Mouse (Mus musculus): ENCODE measurements around the gene Fam20b. TPM values are rescaled to one million over a fixed set of nuclear protein-coding genes. Genes with fewer than 3 reads are reported as not detected.

Fam20b gene
- polyA plus RNA-seq, 1 experiment = 43.6 TPM

DNA sequence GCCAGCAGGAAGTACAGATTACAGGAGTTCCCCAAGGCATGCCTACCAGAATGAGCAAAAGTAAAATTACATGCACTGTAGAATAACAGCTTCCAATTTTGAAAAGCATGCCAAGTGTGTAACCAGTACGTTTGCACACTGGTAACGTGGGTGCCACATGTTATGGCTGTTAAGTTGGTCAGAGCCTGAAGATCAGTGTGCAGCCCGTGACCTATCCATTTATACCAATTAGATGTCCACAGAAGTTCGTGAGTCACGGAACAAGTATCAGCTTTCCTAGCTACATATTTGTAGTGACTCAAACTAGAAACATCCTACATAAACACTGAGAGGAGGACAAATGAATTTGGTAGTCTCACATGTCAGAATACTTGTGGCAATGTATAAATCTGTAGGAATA lies 79.4 kb downstream of the Fam20b start:
- no peaks in the 10 kb centered on the region for H3K27me3 ChIP-seq (replicated peaks; ENCODE audit: control insufficient read depth, insufficient read depth, low read length)
- no peaks in the 10 kb centered on the region; the same call in none of the 2 replicates for H3K36me3 ChIP-seq (ENCODE audit: control insufficient read depth, insufficient read depth, low read length)
- H3K4me3 ChIP-seq (ENCODE audit: insufficient read depth, low read depth, low read length) = no peak overlapping the region
- no peaks in the 10 kb centered on the region for H3K4me1 ChIP-seq (ENCODE audit: control insufficient read depth, insufficient read depth, low read length)
- no peak overlapping the region for H3K27ac ChIP-seq (ENCODE audit: insufficient read depth, low read depth, low read length)
- WGBS = 89% methylated on average over 5 of the region's 5 CpGs
- no peak for TF ChIP-seq POLR2A (IDR thresholded peaks at IDR 0.05; ENCODE audit: low read depth, low read length)
- no peak for TF ChIP-seq CTCF (conservative IDR thresholded peaks at IDR 0.05; ENCODE audit: insufficient read depth, insufficient read length, low read depth, low read length)
- no peak for DNase-seq

DNA sequence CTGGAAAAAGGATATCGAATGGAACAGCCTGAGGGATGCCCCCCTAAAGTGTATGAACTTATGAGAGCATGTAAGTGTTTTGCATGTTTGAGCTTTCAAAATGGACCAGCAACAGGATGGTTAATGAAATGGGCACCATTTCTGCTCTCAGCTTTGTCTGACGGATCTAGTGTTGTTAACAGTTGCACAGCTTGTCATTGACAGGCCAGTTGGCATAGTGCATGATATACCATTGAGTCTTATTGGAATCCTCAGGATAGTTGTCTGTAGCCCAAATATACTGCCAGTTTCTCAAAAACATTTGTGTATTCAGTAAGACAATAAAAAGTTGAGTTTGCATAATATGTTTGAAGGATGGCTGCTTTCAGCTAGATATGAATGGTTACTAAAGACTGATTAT lies 83.7 kb downstream of the Fam20b start:
- TF ChIP-seq POLR2A (IDR thresholded peaks at IDR 0.05; ENCODE audit: low read depth, low read length) (no peak), CTCF (conservative IDR thresholded peaks at IDR 0.05; ENCODE audit: insufficient read depth, insufficient read length, low read depth, low read length) (no peak)
- 91% methylated on average over 2 of the region's 2 CpGs for WGBS
- H3K4me3 ChIP-seq (ENCODE audit: insufficient read depth, low read depth, low read length) = no peak overlapping the region
- H3K27ac ChIP-seq (ENCODE audit: insufficient read depth, low read depth, low read length) = no peak overlapping the region
- no peaks in the 10 kb centered on the region for H3K27me3 ChIP-seq (replicated peaks; ENCODE audit: control insufficient read depth, insufficient read depth, low read length)
- DNase-seq = no peak
- no peaks in the 10 kb centered on the region; the same call in 1 of the 2 replicates for H3K36me3 ChIP-seq (ENCODE audit: control insufficient read depth, insufficient read depth, low read length)
- H3K4me1 ChIP-seq (ENCODE audit: control insufficient read depth, insufficient read depth, low read length) = no peaks in the 10 kb centered on the region

DNA sequence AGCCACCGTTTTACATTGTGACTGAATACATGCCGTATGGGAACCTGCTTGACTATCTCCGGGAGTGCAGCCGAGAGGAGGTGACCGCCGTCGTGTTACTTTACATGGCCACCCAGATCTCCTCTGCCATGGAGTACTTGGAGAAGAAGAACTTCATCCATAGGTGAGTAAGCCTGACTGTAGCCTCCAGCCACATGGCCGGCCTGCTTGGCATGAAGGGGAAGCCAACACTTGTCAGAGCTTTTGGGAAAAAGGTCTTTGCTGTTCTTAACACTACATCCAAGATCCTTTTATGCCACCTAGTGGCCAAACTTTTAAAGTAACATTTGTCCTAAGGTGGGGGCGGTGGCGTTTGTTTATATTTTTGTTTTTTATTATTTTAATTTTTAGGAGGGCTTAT lies 85.8 kb downstream of the Fam20b start:
- DNase-seq = peak; percentile 60
- Histone ChIP-seq H3K4me3 (ENCODE audit: insufficient read depth, low read depth, low read length) (no peak overlapping the region), H3K36me3 (ENCODE audit: control insufficient read depth, insufficient read depth, low read length) (no peaks in the 10 kb centered on the region; the same call in 1 of the 2 replicates), H3K27me3 (replicated peaks; ENCODE audit: control insufficient read depth, insufficient read depth, low read length) (no peaks in the 10 kb centered on the region), H3K4me1 (ENCODE audit: control insufficient read depth, insufficient read depth, low read length) (no peaks in the 10 kb centered on the region), H3K27ac (ENCODE audit: insufficient read depth, low read depth, low read length) (no peak overlapping the region)
- peak; percentile 24; the same call in 1 of the 2 replicates for TF ChIP-seq CTCF (conservative IDR thresholded peaks at IDR 0.05; ENCODE audit: insufficient read depth, insufficient read length, low read depth, low read length)
- no peak for TF ChIP-seq POLR2A (IDR thresholded peaks at IDR 0.05; ENCODE audit: low read depth, low read length)
- 73% methylated on average over 10 of the region's 10 CpGs for WGBS

DNA sequence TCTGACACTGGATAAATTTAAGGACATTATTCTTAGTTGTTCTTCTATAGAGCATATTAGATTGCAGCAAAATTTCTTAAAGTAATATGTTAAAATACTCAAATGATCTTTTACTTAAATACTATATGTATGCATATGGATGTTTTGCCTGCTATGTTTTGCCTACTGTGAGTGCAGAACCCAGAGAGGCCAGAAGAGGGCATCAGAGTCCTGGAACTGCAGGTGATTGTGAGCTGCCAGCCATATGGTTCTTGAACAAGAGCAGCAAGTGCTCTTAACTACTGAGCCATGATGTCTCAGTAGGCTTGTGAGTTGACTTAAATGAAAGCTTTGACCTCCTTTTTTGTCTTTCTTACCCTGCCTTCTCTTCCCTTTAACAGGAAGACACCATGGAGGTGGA lies 87.9 kb downstream of the Fam20b start:
- H3K4me3 ChIP-seq (ENCODE audit: insufficient read depth, low read depth, low read length) = no peak overlapping the region
- H3K27ac ChIP-seq (ENCODE audit: insufficient read depth, low read depth, low read length) = no peak overlapping the region
- no peaks in the 10 kb centered on the region for H3K27me3 ChIP-seq (replicated peaks; ENCODE audit: control insufficient read depth, insufficient read depth, low read length)
- peaks cover 1% of the 10 kb centered on the region for H3K36me3 ChIP-seq (ENCODE audit: control insufficient read depth, insufficient read depth, low read length)
- DNase-seq = no peak
- no peaks in the 10 kb centered on the region for H3K4me1 ChIP-seq (ENCODE audit: control insufficient read depth, insufficient read depth, low read length)
- TF ChIP-seq CTCF (conservative IDR thresholded peaks at IDR 0.05; ENCODE audit: insufficient read depth, insufficient read length, low read depth, low read length) = peak; percentile 40
- no peak for TF ChIP-seq POLR2A (IDR thresholded peaks at IDR 0.05; ENCODE audit: low read depth, low read length)

DNA sequence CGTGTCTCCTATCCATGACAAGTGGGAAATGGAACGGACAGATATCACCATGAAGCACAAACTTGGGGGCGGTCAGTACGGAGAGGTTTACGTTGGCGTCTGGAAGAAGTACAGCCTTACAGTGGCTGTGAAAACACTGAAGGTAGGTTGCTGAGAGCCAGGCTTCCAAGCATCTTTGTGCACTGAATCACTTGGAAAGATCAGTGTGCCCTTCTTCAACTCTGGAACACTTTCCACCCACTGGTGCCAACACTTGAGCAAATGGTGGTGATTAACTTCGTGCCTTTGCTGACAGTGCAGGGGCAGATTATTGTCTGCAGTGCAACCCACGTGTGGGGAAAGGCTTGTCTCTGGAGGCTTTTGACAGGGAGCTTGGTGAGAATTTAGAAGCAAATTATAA lies 88.9 kb downstream of the Fam20b start:
- TF ChIP-seq POLR2A (IDR thresholded peaks at IDR 0.05; ENCODE audit: low read depth, low read length) (no peak), CTCF (conservative IDR thresholded peaks at IDR 0.05; ENCODE audit: insufficient read depth, insufficient read length, low read depth, low read length) (no peak)
- Histone ChIP-seq H3K36me3 (ENCODE audit: control insufficient read depth, insufficient read depth, low read length) (peaks cover 2% of the 10 kb centered on the region), H3K27me3 (replicated peaks; ENCODE audit: control insufficient read depth, insufficient read depth, low read length) (no peaks in the 10 kb centered on the region), H3K27ac (ENCODE audit: insufficient read depth, low read depth, low read length) (no peak overlapping the region), H3K4me3 (ENCODE audit: insufficient read depth, low read depth, low read length) (no peak overlapping the region), H3K4me1 (ENCODE audit: control insufficient read depth, insufficient read depth, low read length) (no peaks in the 10 kb centered on the region)
- DNase-seq = no peak
- 89% methylated on average over 8 of the region's 8 CpGs for WGBS

Other genes with a start within 250 kb of the Fam20b start
- gene Soat1, start 244.8 kb downstream of the Fam20b start, polyA plus RNA-seq (2012; rRNA removed) = 21.8 and 22.3 TPM in 2 replicates
- gene Gm10031, start 195.1 kb downstream of the Fam20b start, polyA plus RNA-seq (2012; rRNA removed) = 9.2 and 13.2 TPM in 2 replicates
- gene Abl2, start 160.3 kb downstream of the Fam20b start, polyA plus RNA-seq (2012; rRNA removed) = 6.3 and 7.5 TPM in 2 replicates
- gene Tor3a, start 44.7 kb downstream of the Fam20b start, polyA plus RNA-seq (2012; rRNA removed) = 12.7 and 19.1 TPM in 2 replicates
- 0.49 and 0.75 TPM in 2 replicates for gene Angptl1, start 119.5 kb upstream of the Fam20b start, polyA plus RNA-seq (2012; rRNA removed)
- 4.5 and 5.9 TPM in 2 replicates for gene Ralgps2, start 220.5 kb upstream of the Fam20b start, polyA plus RNA-seq (2012; rRNA removed)

Measured in kidney, adult 2 months (tissue).